Mouse (Mus musculus) kidney, embryonic 14.5 days (tissue): Measurements from ENCODE around the gene Tex30. TPM values are rescaled to one million over a fixed set of nuclear protein-coding genes. Genes with fewer than 3 reads are reported as not detected.

Experiments used
- ATAC-seq: fragments of 200-750 bp; cut with Nextera tagmentation; 2 replicates; pipeline ENCODE4 v1.8.0; 2017; ENCODE audit warnings: moderate number of reproducible peaks, mild to moderate bottlenecking, moderate TSS enrichment, moderate library complexity; ENCODE audit not compliant: low FRiP score, low TSS enrichment
- H3K27ac ChIP-seq: fragments of 300-500 bp; sonication (generic); 2 replicates; pipeline ENCODE4 v1.5.1; 2014; ENCODE audit warnings: low read depth, mild to moderate bottlenecking, low read length, moderate library complexity, mixed read lengths
- H3K27me3 ChIP-seq: fragments of 300-500 bp; sonication (generic); 2 replicates; pipeline ENCODE4 v1.6.1; 2014; ENCODE audit warnings: mild to moderate bottlenecking, low read length; ENCODE audit not compliant: control insufficient read depth, insufficient read depth
- H3K36me3 ChIP-seq: fragments of 300-500 bp; sonication (generic); 2 replicates; pipeline ENCODE4 v1.6.1; 2014; ENCODE audit warnings: low read length, mixed read lengths; ENCODE audit not compliant: control insufficient read depth, insufficient read depth
- H3K4me1 ChIP-seq: fragments of 300-500 bp; sonication (generic); 2 replicates; pipeline ENCODE4 v1.6.1; 2014; ENCODE audit warnings: low read length, mixed read lengths; ENCODE audit not compliant: control insufficient read depth, insufficient read depth
- H3K4me2 ChIP-seq: fragments of 300-500 bp; sonication (generic); replicated peaks from 2 replicates; pipeline ENCODE4 v1.6.1; 2014; ENCODE audit warnings: low read depth, mild to moderate bottlenecking, low read length
- H3K4me3 ChIP-seq: fragments of 300-500 bp; sonication (generic); 2 replicates; pipeline ENCODE4 v1.5.1; 2014; ENCODE audit warnings: mild to moderate bottlenecking, low read length
- H3K9ac ChIP-seq: fragments of 300-500 bp; sonication (generic); 2 replicates; pipeline ENCODE4 v1.6.1; 2014; ENCODE audit warnings: low read depth, mild to moderate bottlenecking, low read length, moderate library complexity
- H3K9me3 ChIP-seq: fragments of 300-500 bp; sonication (generic); 2 replicates; pipeline ENCODE4 v1.6.1; 2016; ENCODE audit warnings: low read length; ENCODE audit not compliant: control insufficient read depth
- WGBS: fragments of 180-500 bp; shearing (Covaris S2); extraction: QIAGEN DNeasy Blood & Tissue Kit; methylation state at CpG from one replicate; pipeline ENCODE4 v1.1.7; 2014; 5-methylcytosine and 5-hydroxymethylcytosine counted together
- polyA plus RNA-seq: library from polyadenylated mRNA; unstranded; fragments of >200 nt; fragmentation: Nextera tagmentation; extraction: Ambion mirVana; gene quantifications from 2 replicates; pipeline ENCODE4 v1.2.1, GENCODE M21; 2014

Gene Tex30
- polyA plus RNA-seq, result 104 and 122 TPM in 2 replicates

DNA sequence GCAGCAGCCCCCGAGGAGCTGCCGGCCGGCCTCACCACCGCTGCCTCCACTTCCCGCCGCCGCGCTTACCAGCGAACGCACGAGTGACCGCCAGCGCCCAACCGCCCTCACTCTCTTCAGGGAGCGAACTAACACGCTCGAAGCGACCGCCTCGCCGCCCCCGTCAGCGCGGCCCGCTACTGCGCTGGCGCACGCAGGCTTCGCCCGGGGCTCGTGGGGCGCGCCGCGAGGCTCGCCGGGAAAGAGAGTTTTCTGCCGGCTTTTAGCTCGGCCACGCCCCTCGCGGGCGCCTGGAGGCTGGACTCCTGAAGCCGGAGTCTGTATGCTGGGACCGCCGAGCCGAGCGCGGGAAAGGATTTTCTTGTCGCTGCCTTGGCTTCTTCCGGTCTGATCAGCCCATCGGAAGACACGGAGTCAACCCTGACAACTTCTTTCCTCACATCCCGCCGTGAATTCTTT, at the start of gene Tex30:
Tex30 (minus strand) TSS at position 183 of the 459 bp plus-strand sequence.
- H3K4me1 ChIP-seq, result peaks cover 12% of the 10 kb centered on the region
- ATAC-seq, result peak; percentile 98
- peak within 1 kb of the TSS; percentile 85 for H3K4me3 ChIP-seq
- no peaks in the 10 kb centered on the region for H3K9me3 ChIP-seq
- peaks cover 15% of the 10 kb centered on the region for H3K36me3 ChIP-seq
- peak within 1 kb of the TSS; percentile 81 for H3K9ac ChIP-seq
- H3K27ac ChIP-seq, result peak within 1 kb of the TSS; percentile 93
- WGBS, result under 1% methylated on average over 54 of the region's 55 CpGs
- no peaks in the 10 kb centered on the region for H3K27me3 ChIP-seq
- H3K4me2 ChIP-seq, result peak within 1 kb of the TSS; percentile 63

DNA sequence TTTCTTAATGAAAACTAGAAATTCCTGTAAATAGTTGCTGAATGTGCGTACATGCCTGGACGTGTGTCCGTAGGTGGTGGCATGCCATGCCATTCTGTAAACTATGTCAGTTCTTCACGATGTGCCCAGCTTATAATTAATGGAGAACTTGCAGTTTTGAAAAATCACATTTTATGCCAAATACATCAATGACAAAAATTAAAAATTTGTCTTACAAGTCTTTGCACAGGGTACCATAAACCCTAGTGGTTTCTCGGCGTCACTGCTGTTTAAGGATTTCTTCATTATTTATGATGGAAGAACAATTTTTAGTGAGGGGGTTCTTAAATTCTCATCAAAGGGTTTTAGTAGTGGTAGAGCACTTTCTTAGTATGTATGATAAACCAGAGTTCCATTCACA, 46.5 kb upstream of the Tex30 start:
- WGBS, result 29% methylated on average over 6 of the region's 6 CpGs
- Histone ChIP-seq H3K36me3 (peaks cover 3% of the 10 kb centered on the region; the same call in 1 of the 2 replicates), H3K27ac (no peak overlapping the region), H3K27me3 (no peaks in the 10 kb centered on the region), H3K9me3 (no peaks in the 10 kb centered on the region), H3K4me3 (peak overlapping the region; percentile 76), H3K4me1 (no peaks in the 10 kb centered on the region), H3K9ac (peak overlapping the region; percentile 83; the same call in 1 of the 2 replicates), H3K4me2 (peak overlapping the region; percentile 55)
- ATAC-seq, result no peak

DNA sequence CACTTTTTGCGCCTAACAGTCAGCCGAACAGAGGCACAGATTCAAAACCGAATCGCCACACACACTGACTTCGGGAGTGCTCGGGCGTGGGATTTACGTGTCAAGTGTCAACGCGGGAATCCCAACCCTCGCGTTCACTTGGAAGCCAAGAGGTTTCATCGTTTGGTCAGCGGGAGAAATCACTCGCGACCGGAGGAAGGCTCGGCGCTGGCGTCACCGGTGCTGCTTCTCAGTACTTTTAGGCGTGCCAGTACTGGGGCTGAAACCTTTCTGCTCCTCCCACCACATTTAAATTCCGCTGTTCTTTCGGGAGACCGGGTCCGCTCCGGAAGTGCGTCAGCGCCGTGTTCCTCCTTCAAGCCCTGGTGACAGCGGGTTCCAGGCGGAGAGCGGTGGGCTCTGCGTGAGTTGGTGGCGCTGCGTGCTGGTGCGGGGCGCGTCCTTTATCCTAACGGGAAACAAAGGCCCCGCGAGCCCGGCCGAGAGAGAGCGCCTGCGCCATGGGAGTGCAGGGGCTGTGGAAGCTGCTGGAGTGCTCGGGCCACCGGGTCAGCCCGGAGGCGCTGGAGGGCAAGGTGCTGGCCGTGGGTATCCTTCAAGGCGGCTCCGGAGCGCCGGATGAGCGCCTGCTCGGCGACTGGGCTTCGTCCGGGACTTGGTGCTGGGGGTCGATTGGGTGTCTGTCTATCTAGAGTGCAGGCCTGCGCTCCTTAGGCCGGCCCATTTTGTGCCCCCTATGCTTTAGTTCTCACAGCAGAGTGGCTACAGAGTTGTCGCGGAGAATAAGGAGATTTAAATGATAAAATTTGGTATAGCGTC, 45.5 kb upstream of the Tex30 start, which contains the start of gene Ercc5:
Ercc5 (plus strand) TSS at position 182 of the 819 bp plus-strand sequence.
- ATAC-seq, result peak; percentile 98
- WGBS, result under 1% methylated on average over 66 of the region's 66 CpGs

DNA sequence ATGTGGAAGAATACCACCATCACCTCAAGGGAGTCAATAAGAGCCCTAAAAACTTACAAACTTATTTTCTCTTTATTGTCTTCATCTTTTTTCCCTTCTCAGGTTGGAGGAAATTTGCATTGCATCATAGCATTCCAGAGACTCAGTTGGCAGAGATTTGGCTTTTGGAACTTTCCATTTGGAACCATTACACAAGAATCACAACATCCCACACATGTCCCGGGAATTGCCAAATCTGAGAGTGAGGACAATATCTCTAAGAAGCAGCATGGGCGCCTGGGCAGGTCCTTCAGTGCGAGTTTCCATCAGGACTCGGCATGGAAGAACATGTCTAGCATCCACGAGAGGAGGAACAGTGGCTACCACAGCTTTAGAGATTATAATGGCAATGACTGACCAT, 40.5 kb upstream of the Tex30 start:
- ATAC-seq, result no peak
- H3K4me3 ChIP-seq, result no peak overlapping the region
- no peak overlapping the region for H3K9ac ChIP-seq
- H3K27me3 ChIP-seq, result no peaks in the 10 kb centered on the region
- no peak overlapping the region for H3K4me2 ChIP-seq
- no peaks in the 10 kb centered on the region for H3K4me1 ChIP-seq
- peaks cover 42% of the 10 kb centered on the region for H3K36me3 ChIP-seq
- H3K27ac ChIP-seq, result no peak overlapping the region
- WGBS, result 93% methylated on average over 5 of the region's 5 CpGs
- no peaks in the 10 kb centered on the region for H3K9me3 ChIP-seq

More for the DNA sequence above, 45.5 kb upstream of the Tex30 start, which contains the start of gene Ercc5:
- H3K4me1 ChIP-seq, result no peaks in the 10 kb centered on the region
- no peaks in the 10 kb centered on the region for H3K9me3 ChIP-seq
- H3K4me2 ChIP-seq, result peak within 1 kb of the TSS; percentile 55
- H3K4me3 ChIP-seq, result peak within 1 kb of the TSS; percentile 76
- H3K27me3 ChIP-seq, result no peaks in the 10 kb centered on the region
- H3K9ac ChIP-seq, result peak within 1 kb of the TSS; percentile 83
- peak within 1 kb of the TSS; percentile 86 for H3K27ac ChIP-seq
- H3K36me3 ChIP-seq, result peaks cover 12% of the 10 kb centered on the region

DNA sequence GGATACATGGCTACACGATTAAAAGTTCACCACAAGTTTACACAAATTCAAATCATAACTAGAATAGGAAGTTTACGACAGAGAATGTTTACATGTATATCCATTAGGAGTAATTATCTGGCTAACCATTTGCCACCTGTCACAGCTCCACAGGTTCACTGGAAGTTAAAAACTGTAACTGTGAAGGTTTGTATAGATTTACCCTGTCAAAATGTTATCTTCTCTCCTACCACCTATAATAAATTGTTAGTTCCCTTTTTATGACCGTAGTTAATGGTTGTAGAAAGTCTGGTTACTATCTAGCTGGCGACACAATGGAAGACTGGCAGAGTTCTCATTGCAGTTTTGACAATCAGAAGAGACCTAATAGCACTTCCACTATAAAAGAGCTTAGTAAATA, 38.0 kb upstream of the Tex30 start:
- no peak overlapping the region for H3K4me3 ChIP-seq
- no peaks in the 10 kb centered on the region for H3K27me3 ChIP-seq
- H3K27ac ChIP-seq, result no peak overlapping the region
- peaks cover 46% of the 10 kb centered on the region for H3K36me3 ChIP-seq
- no peak overlapping the region for H3K4me2 ChIP-seq
- 79% methylated on average over 4 of the region's 4 CpGs for WGBS
- H3K9me3 ChIP-seq, result no peaks in the 10 kb centered on the region
- no peak overlapping the region for H3K9ac ChIP-seq
- no peak for ATAC-seq
- no peaks in the 10 kb centered on the region for H3K4me1 ChIP-seq

DNA sequence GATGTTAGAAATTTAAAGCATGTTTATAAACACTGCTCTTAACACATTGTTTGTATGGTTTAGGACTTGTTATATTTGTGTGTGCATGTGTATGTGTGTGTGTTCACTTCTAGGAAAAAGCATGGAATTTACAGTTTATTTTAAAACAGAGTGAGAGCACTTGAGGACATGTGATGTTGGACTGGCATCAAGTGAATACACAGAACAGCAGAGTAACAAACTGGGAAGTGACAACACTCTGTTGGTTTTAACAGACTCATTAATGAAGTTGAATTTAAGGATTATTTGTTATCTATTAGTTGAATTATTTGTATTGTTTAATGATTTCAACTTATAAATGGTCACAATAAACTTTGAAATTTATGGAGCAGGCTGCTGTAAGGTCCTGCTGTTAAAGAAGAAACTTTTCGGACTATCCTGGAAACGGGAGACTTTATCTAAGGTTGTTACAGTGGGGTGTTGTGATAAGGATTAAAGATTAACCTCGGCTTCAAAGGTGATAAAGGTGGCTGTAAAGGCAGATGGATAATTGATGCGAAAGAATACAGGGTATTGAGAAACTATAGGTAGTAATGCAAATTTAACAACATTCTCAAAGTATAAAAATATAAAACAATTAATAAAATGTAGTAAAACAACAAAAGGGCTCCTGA, 27.8 kb upstream of the Tex30 start:
- Histone ChIP-seq H3K36me3 (peaks cover 32% of the 10 kb centered on the region), H3K4me3 (no peak overlapping the region), H3K4me1 (no peaks in the 10 kb centered on the region), H3K9ac (no peak overlapping the region), H3K9me3 (no peaks in the 10 kb centered on the region), H3K4me2 (no peak overlapping the region), H3K27ac (no peak overlapping the region), H3K27me3 (no peaks in the 10 kb centered on the region)
- WGBS, result 85% methylated on average over 4 of the region's 4 CpGs
- no peak for ATAC-seq

DNA sequence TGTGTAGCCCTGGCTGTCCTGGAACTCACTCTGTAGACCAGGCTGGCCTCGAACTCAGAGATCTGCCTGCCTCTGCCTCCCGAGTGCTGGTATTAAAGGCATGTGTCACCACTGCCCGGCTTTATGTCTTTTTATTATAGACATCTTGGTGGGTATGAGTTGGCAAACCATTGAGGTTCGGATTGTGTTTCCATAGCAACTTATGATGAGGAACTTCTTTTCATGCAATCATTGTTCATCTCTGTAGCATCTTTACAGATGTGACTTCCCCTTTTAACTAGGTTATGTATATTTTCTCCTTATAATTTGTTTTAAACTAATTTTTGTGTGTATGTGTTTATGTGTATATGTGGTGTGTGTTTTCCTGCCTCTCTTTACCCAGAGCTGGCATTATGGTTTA, 23.3 kb upstream of the Tex30 start:
- no peaks in the 10 kb centered on the region for H3K9me3 ChIP-seq
- no peak overlapping the region for H3K4me3 ChIP-seq
- no peaks in the 10 kb centered on the region for H3K4me1 ChIP-seq
- ATAC-seq, result no peak
- H3K27ac ChIP-seq, result no peak overlapping the region
- no peak overlapping the region for H3K4me2 ChIP-seq
- H3K36me3 ChIP-seq, result peaks cover 19% of the 10 kb centered on the region
- H3K9ac ChIP-seq, result no peak overlapping the region
- H3K27me3 ChIP-seq, result no peaks in the 10 kb centered on the region
- 97% methylated on average over 4 of the region's 4 CpGs for WGBS

DNA sequence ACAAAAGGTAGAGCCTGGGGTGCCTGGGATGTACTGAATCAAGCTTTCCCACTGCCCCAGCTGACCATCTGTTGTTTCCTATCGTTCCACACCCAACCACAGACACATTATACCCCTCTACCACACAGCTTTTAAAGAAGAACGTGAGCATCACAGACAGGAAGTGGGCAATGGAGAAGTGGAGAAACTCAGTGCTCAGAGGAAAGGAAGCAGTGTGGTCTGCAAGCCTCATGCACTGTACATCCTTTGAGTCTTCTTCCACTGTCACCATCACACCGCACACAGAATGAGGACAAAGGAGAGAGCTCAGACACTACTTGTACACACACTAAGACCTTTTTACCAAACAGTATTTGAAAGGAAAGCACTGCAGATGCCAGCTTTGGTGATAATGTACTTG, 20.0 kb upstream of the Tex30 start:
- Histone ChIP-seq H3K9ac (no peak overlapping the region), H3K4me1 (no peaks in the 10 kb centered on the region), H3K27me3 (no peaks in the 10 kb centered on the region), H3K4me3 (no peak overlapping the region), H3K9me3 (no peaks in the 10 kb centered on the region), H3K36me3 (peaks cover 8% of the 10 kb centered on the region), H3K27ac (no peak overlapping the region), H3K4me2 (no peak overlapping the region)
- WGBS, result 83% methylated on average over 3 of the region's 3 CpGs
- ATAC-seq, result no peak

DNA sequence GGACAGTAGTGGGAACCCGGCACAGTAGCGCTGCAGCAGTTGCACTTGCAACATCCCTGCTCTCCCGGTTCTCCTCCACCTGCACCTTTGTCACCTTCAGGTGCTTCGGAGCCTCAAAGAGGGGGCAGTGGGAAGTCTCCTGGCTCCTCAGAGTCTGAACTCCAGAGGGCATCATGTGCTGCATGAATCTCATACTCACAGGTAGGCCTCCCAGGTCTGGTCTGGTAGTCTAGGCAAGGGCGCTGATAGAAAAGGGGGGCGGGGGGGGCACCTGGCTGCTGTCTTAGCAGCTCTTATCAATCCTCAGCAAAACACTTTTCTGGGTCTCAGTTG, 17.8 kb upstream of the Tex30 start:
- no peaks in the 10 kb centered on the region for H3K9me3 ChIP-seq
- no peaks in the 10 kb centered on the region for H3K27me3 ChIP-seq
- 3% methylated on average over 6 of the region's 6 CpGs for WGBS
- ATAC-seq, result peak; percentile 30
- no peaks in the 10 kb centered on the region for H3K4me1 ChIP-seq
- H3K4me2 ChIP-seq, result peak overlapping the region; percentile 60
- peak overlapping the region; percentile 84 for H3K4me3 ChIP-seq
- peak overlapping the region; percentile 76 for H3K9ac ChIP-seq
- peaks cover 8% of the 10 kb centered on the region for H3K36me3 ChIP-seq
- H3K27ac ChIP-seq, result peak overlapping the region; percentile 96
